9 mouse cellular contexts compared by ENCODE assay signal in genomic region chr8:116143687-116144573, GRCm38 (mm10).
DNase-seq lines count a peak whose midpoint lies in the region; ATAC-seq lines count a peak whose summit lies in the region.
"Had no signal": no experiment of that assay in that cellular context is flagged by ENCODE, and none has a peak within 500 bp of the region (broad histone marks: within the 10 kb centered on the region; RNA-seq: fewer than 3 reads in every experiment).

No protein-coding gene starts in this region.

- no peaks in the 10 kb centered on the region for H3K27me3 ChIP-seq in hindbrain, embryonic 10.5 days (ENCODE audit: insufficient read depth, poor library complexity, severe bottlenecking)
- H3K27me3 ChIP-seq in hindbrain, embryonic 16.5 days (replicated peaks; ENCODE audit: control insufficient read depth, insufficient read depth, low read length), result no peaks in the 10 kb centered on the region
- H3K27me3 ChIP-seq in kidney, embryonic 14.5 days (ENCODE audit: control insufficient read depth, insufficient read depth, low read length), result no peaks in the 10 kb centered on the region
- H3K27me3 ChIP-seq in limb, embryonic 10.5 days (ENCODE audit: low read depth, poor library complexity, severe bottlenecking), result no peaks in the 10 kb centered on the region

- 48% methylated on average over 13 of the region's 13 CpGs for WGBS in hindbrain, embryonic 10.5 days
- 31% methylated on average over 13 of the region's 13 CpGs for WGBS in hindbrain, embryonic 16.5 days
- 56% methylated on average over 13 of the region's 13 CpGs for WGBS in kidney, embryonic 14.5 days
- WGBS in limb, embryonic 10.5 days, result 57% methylated on average over 13 of the region's 13 CpGs

- H3K9me3 ChIP-seq in hindbrain, embryonic 10.5 days, result no peaks in the 10 kb centered on the region
- H3K9me3 ChIP-seq in hindbrain, embryonic 16.5 days (ENCODE audit: control insufficient read depth, low read length), result no peaks in the 10 kb centered on the region
- no peaks in the 10 kb centered on the region for H3K9me3 ChIP-seq in kidney, embryonic 14.5 days (ENCODE audit: control insufficient read depth, low read length)
- no peaks in the 10 kb centered on the region for H3K9me3 ChIP-seq in limb, embryonic 10.5 days (replicated peaks)

- no peaks in the 10 kb centered on the region for H3K36me3 ChIP-seq in hindbrain, embryonic 10.5 days
- H3K36me3 ChIP-seq in hindbrain, embryonic 16.5 days (ENCODE audit: control insufficient read depth, insufficient read depth, low read length), result no peaks in the 10 kb centered on the region
- H3K36me3 ChIP-seq in kidney, embryonic 14.5 days (ENCODE audit: control insufficient read depth, insufficient read depth, low read length), result no peaks in the 10 kb centered on the region
- no peaks in the 10 kb centered on the region for H3K36me3 ChIP-seq in limb, embryonic 10.5 days

- H3K9ac ChIP-seq in hindbrain, embryonic 16.5 days (ENCODE audit: low read depth, low read length), result no peak overlapping the region
- no peak overlapping the region for H3K9ac ChIP-seq in kidney, embryonic 14.5 days (ENCODE audit: low read depth, low read length)
- H3K9ac ChIP-seq: liver, embryonic 14.5 days had no signal

- ATAC-seq in hindbrain, embryonic 16.5 days, result no peak
- 0 out of 2 replicates have a peak, but pooled peaks have one; percentile 49 for ATAC-seq in kidney, embryonic 14.5 days (ENCODE audit: low FRiP score, low TSS enrichment)

- H3K4me2 ChIP-seq in hindbrain, embryonic 16.5 days (ENCODE audit: low read length), result no peak overlapping the region
- H3K4me2 ChIP-seq in kidney, embryonic 14.5 days (replicated peaks; ENCODE audit: low read depth, low read length), result no peak overlapping the region

- peaks cover 14% of the 10 kb centered on the region for H3K4me1 ChIP-seq in hindbrain, embryonic 10.5 days (replicated peaks)
- H3K4me1 ChIP-seq in hindbrain, embryonic 16.5 days (ENCODE audit: control insufficient read depth, insufficient read depth, low read depth, low read length), result peaks cover 2% of the 10 kb centered on the region
- H3K4me1 ChIP-seq in kidney, embryonic 14.5 days (ENCODE audit: control insufficient read depth, insufficient read depth, low read length), result no peaks in the 10 kb centered on the region
- H3K4me1 ChIP-seq in limb, embryonic 10.5 days, result 0 out of 2 replicates have a peak, but pooled peaks cover 5% of the 10 kb centered on the region

- DNase-seq in hindbrain, embryonic 10.5 days (ENCODE audit: low spot score), result peak; percentile 42
- DNase-seq in embryo, embryonic 10 days (ENCODE audit: low spot score), result peak; percentile 78
- peak; percentile 11 for DNase-seq in gastrocnemius, postnatal 25 days
- DNase-seq in limb, embryonic 10.5 days (ENCODE audit: low spot score), result peak; percentile 45
- peak; percentile 27 for DNase-seq in ovary, postnatal 10 days (ENCODE audit: low spot score)
- peak; percentile 43 for DNase-seq in urinary bladder, adult 2 months (ENCODE audit: low spot score)

- no peak overlapping the region; the same call in 1 of the 2 replicates for H3K27ac ChIP-seq in hindbrain, embryonic 10.5 days
- no peak overlapping the region for H3K27ac ChIP-seq in hindbrain, embryonic 16.5 days (ENCODE audit: low read depth, low read length)
- H3K27ac ChIP-seq in kidney, embryonic 14.5 days (ENCODE audit: low read depth, low read length), result no peak overlapping the region
- H3K27ac ChIP-seq in limb, embryonic 10.5 days, result no peak overlapping the region
- H3K27ac ChIP-seq: liver, embryonic 14.5 days had no signal

- no peak overlapping the region for H3K4me3 ChIP-seq in hindbrain, embryonic 10.5 days
- no peak overlapping the region for H3K4me3 ChIP-seq in hindbrain, embryonic 16.5 days (ENCODE audit: low read length)
- H3K4me3 ChIP-seq in kidney, embryonic 14.5 days (ENCODE audit: low read length), result no peak overlapping the region
- H3K4me3 ChIP-seq in limb, embryonic 10.5 days, result no peak overlapping the region

Comparison
In these comparisons a context has a peak if more than half of its experiments do, and no peak if none do; other contexts are left out.
1. DNase-seq: peak in every context shown above with its lines; median percentile 78 in embryo, embryonic 10 days; 45 in limb, embryonic 10.5 days; 43 in urinary bladder, adult 2 months; 42 in hindbrain, embryonic 10.5 days; 27 in ovary, postnatal 10 days; 11 in gastrocnemius, postnatal 25 days.